Mouse (Mus musculus) forebrain, embryonic 11.5 days (tissue): ENCODE results near the gene Slc8a3. TPM values are rescaled to one million over a fixed set of nuclear protein-coding genes. Genes with fewer than 3 reads are reported as not detected.

Experiments
- ATAC-seq: fragments of 200-750 bp; cut with Nextera tagmentation; replicated peaks from 2 replicates; pipeline ENCODE4 v1.8.0; 2017; ENCODE audit warnings: moderate TSS enrichment; ENCODE audit not compliant: low FRiP score
- DNase-seq: peaks from one replicate; pipeline ENCODE4 v3.0.0-alpha.2; 2017; ENCODE audit warnings: low spot score
- H3K27ac ChIP-seq: fragments of 300-500 bp; sonication (generic); 2 replicates; pipeline ENCODE4 v1.5.1; 2014; ENCODE audit warnings: low read depth, low read length
- H3K27me3 ChIP-seq: fragments of 300-500 bp; sonication (generic); 2 replicates; pipeline ENCODE4 v1.6.1; 2014; ENCODE audit warnings: mild to moderate bottlenecking, low read length, mixed read lengths; ENCODE audit not compliant: control insufficient read depth, insufficient read depth
- H3K36me3 ChIP-seq: fragments of 300-500 bp; sonication (generic); 2 replicates; pipeline ENCODE4 v1.6.1; 2014; ENCODE audit warnings: mild to moderate bottlenecking, low read length, moderate library complexity, mixed read lengths; ENCODE audit not compliant: control insufficient read depth, insufficient read depth
- H3K4me1 ChIP-seq: fragments of 300-500 bp; sonication (generic); replicated peaks from 2 replicates; pipeline ENCODE4 v1.6.1; 2014; ENCODE audit warnings: low read length, mixed read lengths; ENCODE audit not compliant: control insufficient read depth, insufficient read depth
- H3K4me2 ChIP-seq: fragments of 300-500 bp; sonication (generic); 2 replicates; pipeline ENCODE4 v1.6.1; 2014; ENCODE audit warnings: low read depth, mild to moderate bottlenecking, low read length, moderate library complexity, mixed read lengths; ENCODE audit not compliant: severe bottlenecking
- H3K4me3 ChIP-seq: fragments of 300-500 bp; sonication (generic); 2 replicates; pipeline ENCODE4 v1.5.1; 2014; ENCODE audit warnings: low read depth, low read length
- H3K9ac ChIP-seq: fragments of 300-500 bp; sonication (generic); 2 replicates; pipeline ENCODE4 v1.6.1; 2014; ENCODE audit warnings: low read length
- H3K9me3 ChIP-seq: fragments of 300-500 bp; sonication (generic); 2 replicates; pipeline ENCODE4 v1.6.1; 2016; ENCODE audit warnings: low read length, mixed read lengths; ENCODE audit not compliant: control insufficient read depth
- WGBS: fragments of 180-500 bp; shearing (Covaris S2); extraction: QIAGEN DNeasy Blood & Tissue Kit; methylation state at CpG from one replicate; pipeline ENCODE4 v1.1.7; 2014; 5-methylcytosine and 5-hydroxymethylcytosine counted together
- polyA plus RNA-seq: library from polyadenylated mRNA; unstranded; fragments of >200 nt; fragmentation: Nextera tagmentation; extraction: Ambion mirVana; gene quantifications from 2 replicates; pipeline ENCODE4 v1.2.1, GENCODE M21; 2014

The Slc8a3 gene
- polyA plus RNA-seq, 1 experiment from 2014 or later = 0.72 TPM

DNA sequence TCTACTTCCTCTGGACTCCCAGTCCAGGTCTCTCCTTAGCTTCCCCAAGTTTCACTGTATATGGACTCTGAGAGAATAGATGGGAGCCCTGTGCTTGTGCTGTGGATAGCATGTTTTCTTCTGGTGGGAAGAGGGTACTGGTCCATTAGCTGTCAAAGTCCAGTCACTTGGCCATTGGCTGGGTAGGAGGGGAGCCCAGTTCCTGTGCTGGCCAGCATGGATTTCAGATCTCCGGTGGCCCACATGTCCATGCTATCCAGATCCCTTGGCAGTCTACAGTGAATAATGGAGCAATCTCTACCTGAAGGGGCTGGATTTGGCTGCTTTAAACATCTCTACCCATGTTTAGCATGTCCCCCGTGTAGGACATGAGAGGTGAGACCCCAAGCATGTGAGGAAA is 148.0 kb downstream of the Slc8a3 start:
- Histone ChIP-seq H3K4me1 (no peaks in the 10 kb centered on the region), H3K4me2 (no peak overlapping the region), H3K36me3 (no peaks in the 10 kb centered on the region), H3K27ac (no peak overlapping the region), H3K4me3 (no peak overlapping the region), H3K27me3 (no peaks in the 10 kb centered on the region), H3K9me3 (no peaks in the 10 kb centered on the region), H3K9ac (no peak overlapping the region)
- no peak for ATAC-seq
- DNase-seq = no peak
- 90% methylated on average over 2 of the region's 2 CpGs for WGBS

DNA sequence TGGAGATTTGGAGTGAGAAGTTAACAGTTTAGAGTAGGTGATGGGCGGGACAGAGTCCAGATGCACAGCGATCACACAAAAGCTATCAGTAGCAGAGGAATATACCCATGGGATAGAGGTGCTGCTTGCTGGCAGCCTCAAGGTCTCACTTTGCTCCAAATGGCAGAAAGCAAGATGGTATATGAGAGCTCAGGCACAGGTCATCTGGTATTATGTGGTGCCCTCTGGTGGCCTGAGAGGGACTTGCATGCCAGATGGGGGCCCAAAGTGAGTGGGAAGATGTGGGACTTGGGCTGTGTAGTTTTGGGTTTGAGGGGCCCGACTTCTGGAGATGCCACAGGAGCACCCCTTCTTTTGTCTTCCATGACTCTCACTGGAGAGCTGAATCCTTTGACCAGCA is 150.9 kb downstream of the Slc8a3 start:
- Histone ChIP-seq H3K27me3 (no peaks in the 10 kb centered on the region), H3K4me3 (no peak overlapping the region), H3K27ac (no peak overlapping the region), H3K9ac (no peak overlapping the region), H3K4me1 (no peaks in the 10 kb centered on the region), H3K9me3 (no peaks in the 10 kb centered on the region), H3K4me2 (no peak overlapping the region), H3K36me3 (no peaks in the 10 kb centered on the region)
- WGBS = 48% methylated on average over 3 of the region's 3 CpGs
- ATAC-seq = peak; percentile 39; the same call in 1 of the 2 replicates
- peak; percentile 86 for DNase-seq

DNA sequence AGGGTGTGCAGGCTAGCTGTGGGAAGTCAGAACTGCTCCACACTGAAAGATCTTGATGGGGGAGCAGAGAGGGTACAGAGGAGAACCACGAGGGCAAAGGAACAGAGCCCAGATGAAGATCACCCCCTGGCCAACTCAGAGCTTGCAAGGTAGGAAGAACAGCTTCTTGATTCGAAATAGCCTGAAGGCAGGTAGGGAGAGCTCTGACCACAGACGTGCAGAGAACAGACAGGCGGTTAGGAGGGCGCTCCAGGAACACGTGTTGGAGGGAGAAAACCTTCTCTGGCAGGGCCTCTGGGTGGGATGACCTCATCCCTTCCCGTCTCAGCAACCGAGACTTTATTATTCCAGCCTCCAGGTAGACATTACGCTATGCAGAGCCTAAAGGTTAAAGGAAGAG is 157.7 kb downstream of the Slc8a3 start:
- H3K4me1 ChIP-seq = no peaks in the 10 kb centered on the region
- H3K27me3 ChIP-seq = no peaks in the 10 kb centered on the region
- H3K9me3 ChIP-seq = no peaks in the 10 kb centered on the region
- no peak overlapping the region for H3K4me3 ChIP-seq
- ATAC-seq (no peak), DNase-seq (no peak)
- no peak overlapping the region for H3K27ac ChIP-seq
- no peak overlapping the region for H3K4me2 ChIP-seq
- H3K9ac ChIP-seq = no peak overlapping the region
- 67% methylated on average over 9 of the region's 9 CpGs for WGBS
- H3K36me3 ChIP-seq = no peaks in the 10 kb centered on the region

DNA sequence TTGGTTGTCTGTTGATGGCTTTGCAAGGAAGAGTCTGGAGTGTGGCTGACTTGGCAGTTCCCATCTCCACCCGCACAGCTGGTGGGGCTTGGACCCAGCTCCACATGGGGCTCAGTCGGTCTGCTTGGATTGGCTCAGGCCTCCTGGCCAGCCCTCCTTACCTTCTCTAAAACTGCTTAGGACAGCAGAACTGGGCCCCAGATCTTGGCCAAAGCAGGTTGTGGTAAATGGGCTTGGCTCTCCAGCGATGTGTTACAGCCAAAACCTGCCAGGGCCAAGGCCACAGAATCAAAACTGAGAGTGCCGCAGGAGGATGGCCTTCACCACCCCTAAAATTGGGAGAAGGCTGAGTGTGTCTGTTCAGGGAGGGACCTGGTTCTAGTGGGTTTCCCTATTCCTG is 159.1 kb downstream of the Slc8a3 start:
- WGBS = 93% methylated on average over 4 of the region's 4 CpGs
- H3K36me3 ChIP-seq = no peaks in the 10 kb centered on the region
- no peak for ATAC-seq

DNA sequence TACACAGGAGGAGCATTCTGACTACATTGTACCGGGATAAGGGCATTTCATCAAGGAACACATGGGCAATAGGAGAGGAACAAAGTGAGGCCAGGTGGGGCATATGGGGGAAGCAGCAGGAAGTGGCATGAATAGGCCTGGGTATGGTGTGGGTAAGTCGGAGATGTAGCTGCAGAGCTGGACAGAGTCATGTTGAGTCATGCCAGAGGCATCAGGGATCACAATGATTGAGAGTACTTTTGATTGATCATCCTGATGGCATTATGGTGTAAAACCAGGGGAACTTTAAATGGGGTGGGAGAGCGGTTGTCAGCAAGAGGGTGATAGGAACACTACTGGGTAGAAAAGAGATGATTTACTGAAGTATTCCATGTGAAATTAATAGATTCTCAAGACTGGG is 160.0 kb downstream of the Slc8a3 start:
- Histone ChIP-seq H3K4me3 (no peak overlapping the region), H3K4me1 (no peaks in the 10 kb centered on the region), H3K9ac (no peak overlapping the region), H3K27me3 (no peaks in the 10 kb centered on the region), H3K4me2 (no peak overlapping the region), H3K36me3 (no peaks in the 10 kb centered on the region), H3K27ac (no peak overlapping the region), H3K9me3 (no peaks in the 10 kb centered on the region)
- DNase-seq (no peak), ATAC-seq (no peak)
- 89% methylated on average over 3 of the region's 3 CpGs for WGBS

More for the DNA sequence above, 159.1 kb downstream of the Slc8a3 start:
- Histone ChIP-seq H3K4me1 (no peaks in the 10 kb centered on the region), H3K4me3 (no peak overlapping the region), H3K4me2 (no peak overlapping the region), H3K27ac (no peak overlapping the region), H3K9me3 (no peaks in the 10 kb centered on the region), H3K9ac (no peak overlapping the region), H3K27me3 (no peaks in the 10 kb centered on the region)
- no peak for DNase-seq

DNA sequence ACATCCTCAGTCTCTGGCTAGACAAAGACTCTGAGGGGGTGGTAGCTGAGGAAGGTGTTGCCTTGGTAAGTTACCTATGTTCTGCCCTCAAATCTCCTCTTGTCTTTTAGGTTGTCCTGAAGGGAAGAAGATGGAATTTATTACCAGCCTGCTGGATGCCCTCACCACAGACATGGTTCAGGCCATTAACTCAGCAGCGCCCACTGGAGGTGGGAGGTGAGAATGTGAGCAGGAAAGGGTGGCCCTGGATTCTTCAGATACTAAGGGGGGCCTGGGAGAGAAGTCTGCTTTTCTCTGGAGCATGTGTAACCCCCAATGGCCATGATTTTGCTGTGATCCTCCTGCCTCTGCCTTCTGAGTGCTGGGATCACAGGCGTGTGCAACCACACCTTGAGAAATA is 162.9 kb downstream of the Slc8a3 start:
- Histone ChIP-seq H3K9me3 (no peaks in the 10 kb centered on the region), H3K9ac (no peak overlapping the region), H3K36me3 (no peaks in the 10 kb centered on the region), H3K27ac (no peak overlapping the region), H3K4me3 (no peak overlapping the region), H3K27me3 (no peaks in the 10 kb centered on the region), H3K4me2 (no peak overlapping the region), H3K4me1 (no peaks in the 10 kb centered on the region)
- WGBS = 81% methylated on average over 2 of the region's 2 CpGs
- ATAC-seq (no peak), DNase-seq (no peak)

DNA sequence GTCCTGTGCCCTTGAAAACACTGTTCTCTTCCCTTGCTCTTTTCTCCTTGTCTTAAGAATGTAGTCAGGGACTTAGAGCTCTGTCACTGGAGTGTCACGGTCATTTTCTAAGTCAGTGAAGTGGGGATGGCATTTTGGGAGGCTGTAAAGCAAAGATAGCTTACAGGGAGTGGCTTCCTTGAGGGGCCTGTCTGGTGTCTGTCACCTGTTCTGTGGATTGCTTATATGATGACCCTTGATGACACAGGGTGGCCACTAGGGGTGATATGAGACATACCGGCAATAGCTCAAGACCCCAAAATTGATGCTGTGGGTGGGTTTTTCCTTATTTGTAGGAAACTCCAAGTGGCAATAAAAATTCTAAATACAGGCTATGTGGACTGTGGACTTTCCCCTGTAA is 164.5 kb downstream of the Slc8a3 start:
- Histone ChIP-seq H3K4me2 (no peak overlapping the region), H3K9me3 (no peaks in the 10 kb centered on the region), H3K4me1 (no peaks in the 10 kb centered on the region), H3K27ac (no peak overlapping the region), H3K9ac (no peak overlapping the region), H3K4me3 (no peak overlapping the region), H3K36me3 (no peaks in the 10 kb centered on the region), H3K27me3 (no peaks in the 10 kb centered on the region)
- no peak for ATAC-seq
- DNase-seq = no peak
- 91% methylated on average over 2 of the region's 2 CpGs for WGBS

DNA sequence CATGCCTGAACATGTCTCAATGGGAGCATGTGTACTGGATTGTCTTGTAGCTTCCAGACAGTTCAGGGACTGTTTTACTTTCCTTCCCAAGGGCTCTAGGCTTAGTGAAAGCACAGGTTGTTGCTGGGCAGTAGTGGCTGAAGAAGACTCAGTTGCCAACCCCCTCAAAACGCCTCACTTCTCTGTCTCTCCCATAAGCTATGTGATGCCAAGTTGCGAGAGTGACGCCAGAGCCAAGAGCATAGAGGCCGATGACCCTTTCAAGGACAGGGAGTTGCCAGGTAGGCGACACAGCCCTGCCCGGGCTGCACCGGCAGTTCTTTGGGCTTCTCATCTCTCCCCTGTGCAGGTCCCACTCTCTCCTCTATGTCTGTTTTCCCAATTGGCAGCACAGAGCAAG is 164.9 kb downstream of the Slc8a3 start:
- no peaks in the 10 kb centered on the region for H3K36me3 ChIP-seq
- no peak overlapping the region for H3K4me3 ChIP-seq
- H3K4me2 ChIP-seq = no peak overlapping the region
- no peaks in the 10 kb centered on the region for H3K27me3 ChIP-seq
- H3K9me3 ChIP-seq = no peaks in the 10 kb centered on the region
- DNase-seq (no peak), ATAC-seq (no peak)
- WGBS = 93% methylated on average over 7 of the region's 7 CpGs
- H3K4me1 ChIP-seq = no peaks in the 10 kb centered on the region
- H3K27ac ChIP-seq = no peak overlapping the region
- H3K9ac ChIP-seq = no peak overlapping the region

DNA sequence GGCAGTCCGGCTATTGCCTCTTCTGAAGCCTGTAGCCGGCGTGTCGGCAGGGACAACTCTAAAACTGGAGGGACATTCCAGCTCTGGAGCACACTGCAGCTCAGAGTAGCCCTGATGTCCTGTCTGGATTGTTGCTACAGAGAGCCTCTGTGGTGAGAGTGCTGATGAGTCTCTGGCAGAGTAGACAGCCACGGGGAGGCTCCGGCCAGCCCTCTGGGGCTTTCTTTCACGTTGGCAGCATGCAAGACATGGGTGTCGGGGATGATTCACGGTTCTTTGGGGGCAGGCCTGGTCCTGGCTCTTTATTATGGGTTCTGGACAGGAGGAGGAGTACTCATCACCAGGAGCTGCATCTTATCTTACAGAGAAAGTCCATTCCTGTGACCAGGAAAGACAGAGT is 165.8 kb downstream of the Slc8a3 start:
- Histone ChIP-seq H3K4me2 (no peak overlapping the region), H3K9ac (no peak overlapping the region), H3K27ac (no peak overlapping the region), H3K4me3 (no peak overlapping the region), H3K27me3 (no peaks in the 10 kb centered on the region), H3K9me3 (no peaks in the 10 kb centered on the region), H3K36me3 (no peaks in the 10 kb centered on the region), H3K4me1 (no peaks in the 10 kb centered on the region)
- DNase-seq = no peak
- WGBS = 85% methylated on average over 9 of the region's 9 CpGs
- ATAC-seq = no peak
